Mouse (Mus musculus) R1 (cell line): ENCODE data around the gene Ky.
A peak's percentile ranks its signal among the peaks of the same experiment; 100 is the strongest.

Source experiments
- DNase-seq: peaks from one replicate; pipeline ENCODE4 v3.0.0-alpha.2; 2018; ENCODE audit warnings: low read depth, low spot score

The Ky gene

DNA sequence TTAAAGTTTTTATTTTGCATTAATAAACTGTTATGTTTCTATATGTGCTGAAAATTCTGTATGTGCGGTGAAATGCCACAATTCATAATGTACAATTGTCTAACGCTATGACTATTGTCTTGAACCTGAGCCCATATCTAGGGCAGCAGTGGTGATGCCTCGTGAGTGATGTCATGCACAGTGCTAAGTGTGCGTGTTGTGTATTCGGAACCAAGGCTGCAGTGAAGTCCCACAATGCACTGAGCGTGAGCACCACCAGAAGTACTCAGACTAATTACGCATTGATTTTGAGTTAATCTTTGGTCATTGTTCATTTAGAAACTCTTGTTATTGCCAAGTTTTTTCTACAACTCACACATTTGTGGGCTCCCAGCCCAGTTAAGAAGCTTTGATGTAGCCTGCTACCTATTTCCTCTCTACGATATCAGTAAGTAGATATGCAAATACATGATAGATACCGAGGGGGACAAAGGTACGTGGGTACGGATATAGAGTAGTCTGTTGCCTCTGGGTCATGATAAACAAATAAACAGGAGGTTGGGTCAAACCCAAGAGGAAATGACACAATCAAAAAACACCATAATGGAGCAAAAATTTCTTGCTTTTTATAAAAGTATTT, 3.4 kb upstream of the Ky start:
- DNase-seq = no peak

DNA sequence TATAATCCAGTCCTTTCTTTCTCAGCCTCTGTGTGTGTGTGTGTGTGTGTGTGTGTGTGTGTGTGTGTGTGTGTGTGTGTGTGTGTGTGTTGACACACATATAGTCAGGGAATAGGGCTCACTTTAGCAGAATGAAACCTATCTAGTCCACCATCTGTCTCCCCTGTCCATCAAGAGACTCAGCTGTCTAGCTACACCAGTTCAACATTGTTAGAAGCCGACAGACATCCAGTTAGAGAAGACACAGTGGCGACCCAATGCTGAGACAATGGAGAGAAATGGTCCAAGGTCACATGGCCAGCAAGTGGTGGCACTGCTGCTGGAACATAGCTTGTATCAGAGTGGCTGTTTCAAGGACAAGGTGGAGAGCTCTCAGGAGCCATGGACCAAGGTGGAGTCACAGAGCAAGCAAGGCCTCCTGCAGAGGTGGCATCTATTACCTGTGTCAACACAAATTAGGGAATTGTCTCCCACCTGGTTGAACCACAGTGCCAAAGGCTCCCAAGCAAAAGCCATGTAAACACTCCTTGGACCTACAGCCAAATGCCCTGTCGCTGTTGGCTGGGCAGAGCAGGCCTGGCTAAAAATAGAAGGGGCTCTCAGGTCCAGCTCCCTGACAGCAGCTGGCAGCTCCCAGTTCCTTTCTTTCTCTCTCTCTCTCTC, 703 bp upstream of the Ky start:
- DNase-seq = no peak

DNA sequence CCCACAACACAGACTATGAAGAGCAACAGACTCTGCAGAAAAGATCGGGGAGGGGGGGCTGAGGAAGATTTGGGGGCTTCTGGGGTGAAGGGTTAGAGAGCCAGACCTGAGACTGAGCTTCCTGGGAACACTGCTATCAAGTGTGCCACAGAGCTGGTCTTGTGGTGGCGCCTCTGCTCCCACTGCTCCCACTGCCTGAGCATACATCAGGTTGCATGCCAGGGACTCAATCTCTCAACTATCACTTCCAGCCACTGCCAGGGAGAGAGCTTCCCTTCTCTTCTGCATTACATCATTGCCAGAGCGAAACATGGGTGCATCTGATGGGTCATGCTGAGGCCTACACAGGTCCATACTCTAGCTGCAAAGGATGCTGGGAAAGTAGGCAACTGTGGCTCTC, 2.8 kb downstream of the Ky start:
- DNase-seq = no peak

DNA sequence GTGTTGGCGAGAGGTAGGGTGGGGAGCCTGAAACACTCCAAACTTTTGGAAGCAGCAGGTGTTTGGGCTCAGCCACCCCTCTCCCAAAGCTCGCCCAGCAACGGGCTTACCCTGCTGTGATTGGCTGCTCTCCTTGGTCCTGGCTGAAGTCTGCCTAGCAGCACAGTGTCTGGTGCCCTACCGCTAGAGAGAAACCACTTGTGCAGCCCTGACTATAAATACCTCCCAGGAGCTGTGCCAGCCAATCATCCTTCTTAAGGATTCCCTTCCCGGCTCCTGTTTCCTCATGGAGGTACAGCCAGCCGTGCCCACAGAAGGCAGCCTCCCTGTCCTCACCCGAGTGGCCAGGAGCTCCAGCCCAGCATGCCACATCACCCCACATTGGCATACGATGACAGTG, 5.9 kb downstream of the Ky start:
- DNase-seq = peak; percentile 33

DNA sequence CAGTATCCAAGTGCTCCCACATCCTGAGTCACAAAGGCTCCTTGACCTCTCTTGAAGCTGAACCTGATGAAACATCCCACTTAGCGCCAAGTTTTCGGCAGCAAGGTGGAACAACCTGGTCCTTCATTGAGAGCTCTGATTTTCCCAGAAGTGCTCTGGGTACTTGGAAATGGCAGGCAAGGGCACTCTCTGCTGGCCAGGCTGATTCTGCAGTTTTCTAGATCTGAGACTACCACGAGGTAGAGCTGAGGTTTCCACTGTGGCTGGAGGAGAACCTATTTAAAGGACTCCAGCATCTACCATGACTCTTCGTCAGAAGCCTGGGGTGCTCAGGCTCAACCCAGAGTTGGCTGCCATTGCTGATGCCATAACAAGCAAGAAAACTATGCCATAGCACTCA, 8.0 kb downstream of the Ky start:
- no peak for DNase-seq

DNA sequence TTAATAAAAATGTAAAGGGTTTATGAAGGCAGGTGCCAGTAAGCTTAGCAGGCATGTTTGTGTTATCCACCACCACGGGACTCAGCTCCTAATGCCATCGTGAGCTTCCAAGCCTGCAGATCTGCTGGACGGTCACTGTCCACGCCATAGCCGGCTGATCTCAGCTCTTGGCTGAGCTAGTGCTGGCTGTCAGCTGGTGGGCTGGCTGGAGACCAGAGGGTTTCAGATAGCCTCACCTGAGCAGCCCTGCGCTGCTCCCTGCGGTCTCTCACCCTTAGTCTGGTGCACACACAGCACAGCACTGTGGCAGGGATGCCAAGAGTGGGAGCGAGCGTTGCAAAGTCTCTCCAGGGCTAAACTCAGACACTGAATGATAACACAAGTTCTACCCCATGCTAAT, 12.9 kb downstream of the Ky start:
- DNase-seq = no peak

DNA sequence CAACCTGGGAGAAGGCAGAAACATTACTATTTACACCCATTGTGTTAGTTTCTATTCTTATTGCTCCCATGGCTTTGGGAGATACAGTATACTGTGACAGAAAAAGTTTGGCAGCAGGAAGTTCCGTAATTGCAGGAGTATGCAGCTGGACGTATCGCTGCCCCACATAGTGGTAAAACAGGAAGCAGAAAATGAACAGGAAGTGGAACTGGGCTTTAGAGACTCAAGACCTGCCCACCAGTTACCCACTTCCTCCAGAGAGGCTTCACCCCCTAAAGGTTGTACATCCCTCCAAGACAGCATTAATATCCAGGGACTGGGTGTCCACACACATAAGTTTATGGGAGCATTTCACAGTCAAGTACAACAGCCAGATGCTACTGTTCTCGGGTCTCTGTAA, 15.8 kb downstream of the Ky start:
- no peak for DNase-seq

DNA sequence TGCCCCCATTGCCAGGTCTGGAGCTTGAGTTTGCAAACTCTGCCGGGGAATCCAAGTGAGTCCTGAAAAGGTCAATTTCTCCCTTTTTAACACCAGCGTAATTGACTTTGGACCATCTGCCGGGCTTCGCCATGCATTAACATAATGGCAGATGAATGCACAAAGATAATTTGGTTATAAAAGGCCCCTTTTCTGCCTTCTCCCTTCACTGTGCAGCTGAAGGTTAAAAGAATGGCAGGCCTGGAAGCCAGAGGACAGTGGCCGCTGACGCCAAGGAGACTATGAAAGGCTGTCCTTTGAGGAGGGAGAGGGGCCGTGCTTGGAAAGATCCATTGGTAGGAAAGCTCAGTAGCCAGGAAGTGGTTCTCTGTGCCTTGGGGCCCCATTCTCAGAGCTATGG, 22.6 kb downstream of the Ky start:
- peak; percentile 69 for DNase-seq

DNA sequence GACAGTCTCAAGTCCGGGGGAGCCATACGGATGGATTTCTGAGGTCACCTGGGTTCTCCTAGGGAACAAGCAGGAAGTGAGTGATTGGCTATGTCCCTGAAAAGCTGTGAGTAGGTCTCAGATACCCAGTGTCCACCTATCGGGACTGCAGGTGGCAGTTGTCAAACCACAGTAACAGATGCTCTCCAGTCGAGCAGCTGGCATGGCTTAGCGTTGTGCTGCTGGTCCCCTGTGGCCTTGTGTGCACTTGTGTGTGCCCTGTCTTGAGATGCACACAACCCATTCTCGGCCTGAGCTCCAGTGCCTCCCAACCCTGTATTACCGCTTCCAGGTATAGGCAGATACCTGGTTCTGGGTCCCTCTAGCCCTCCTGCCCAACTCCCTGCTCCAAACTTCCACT, 23.0 kb downstream of the Ky start:
- DNase-seq = no peak

DNA sequence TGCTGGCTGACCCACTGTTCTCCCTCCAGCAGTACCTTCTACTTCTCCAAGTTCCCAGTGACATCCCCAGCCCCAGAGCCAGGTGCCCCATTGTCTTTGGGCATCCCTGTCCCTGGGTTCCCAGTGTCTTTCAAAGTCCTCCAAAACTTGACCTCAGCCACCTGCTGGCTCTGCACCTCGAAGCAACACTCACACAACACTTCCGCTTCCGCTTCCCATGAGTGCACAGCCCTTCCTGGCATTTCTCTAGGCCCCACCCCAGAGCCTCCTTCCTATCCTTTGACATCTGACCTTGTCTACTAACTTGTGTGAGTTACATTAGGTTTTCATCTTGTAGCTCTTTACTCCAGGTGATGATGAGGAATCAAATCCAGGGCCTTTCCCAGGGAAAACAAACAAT, 23.5 kb downstream of the Ky start:
- DNase-seq = peak; percentile 80

DNA sequence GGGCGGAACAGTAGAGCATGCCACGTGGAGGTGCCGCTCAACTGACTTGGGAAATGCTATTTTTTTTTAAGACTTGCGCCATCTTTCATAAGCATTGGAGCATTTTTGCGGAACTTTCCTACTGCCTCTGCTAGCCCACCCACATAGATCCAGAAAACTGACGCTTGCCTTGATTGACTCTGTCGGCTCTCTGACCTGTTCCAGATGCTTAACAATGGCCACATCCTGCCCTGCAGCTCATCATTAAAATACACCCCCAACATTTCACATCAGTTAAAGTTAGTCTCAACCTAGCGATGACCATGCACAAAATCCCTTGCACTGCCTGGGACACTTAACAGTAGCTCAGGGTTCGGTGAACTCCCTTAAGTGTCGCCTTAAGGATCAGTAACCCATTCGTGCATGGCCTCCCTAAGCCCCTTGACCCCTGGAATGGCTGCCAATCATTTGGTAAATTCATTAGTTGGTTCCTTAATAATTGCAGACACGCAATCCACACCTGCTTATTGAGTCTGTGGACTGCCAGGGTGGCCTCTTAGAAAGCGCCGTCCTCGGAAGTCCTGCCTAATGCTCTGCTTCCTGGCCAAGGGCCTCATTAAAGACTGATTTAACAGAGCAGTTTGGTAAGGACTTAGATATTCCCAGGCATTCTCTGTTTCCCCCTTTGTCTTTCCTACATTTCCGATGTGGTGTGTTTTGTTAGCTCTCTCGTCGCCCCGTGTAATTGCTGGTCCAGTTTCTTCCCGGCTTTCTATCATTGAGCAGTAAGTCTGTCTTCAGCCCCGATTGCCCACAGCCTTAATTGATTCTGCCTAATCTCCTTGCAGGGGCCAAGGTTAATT, 25.7 kb downstream of the Ky start:
- DNase-seq = peak; percentile 37

DNA sequence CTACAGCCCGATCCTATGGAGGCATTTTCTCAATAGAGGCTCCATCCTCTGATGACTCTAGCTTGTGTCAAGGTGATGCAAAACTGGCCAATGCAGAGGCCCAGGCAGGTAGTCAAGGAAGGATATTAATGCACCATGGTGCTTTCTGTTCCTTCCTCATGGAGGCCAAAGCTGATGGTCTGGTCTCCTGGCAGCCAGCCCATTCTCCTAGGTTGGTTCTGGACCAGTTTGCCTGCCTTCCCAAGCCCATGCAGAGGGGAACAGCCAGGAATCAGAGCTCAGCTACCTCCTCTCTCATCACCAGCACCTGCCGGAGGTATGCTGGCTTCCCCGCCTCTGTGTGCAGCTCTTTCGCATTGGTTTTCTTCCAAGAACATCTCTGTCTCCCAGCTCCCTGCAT, 31.4 kb downstream of the Ky start:
- DNase-seq = no peak

DNA sequence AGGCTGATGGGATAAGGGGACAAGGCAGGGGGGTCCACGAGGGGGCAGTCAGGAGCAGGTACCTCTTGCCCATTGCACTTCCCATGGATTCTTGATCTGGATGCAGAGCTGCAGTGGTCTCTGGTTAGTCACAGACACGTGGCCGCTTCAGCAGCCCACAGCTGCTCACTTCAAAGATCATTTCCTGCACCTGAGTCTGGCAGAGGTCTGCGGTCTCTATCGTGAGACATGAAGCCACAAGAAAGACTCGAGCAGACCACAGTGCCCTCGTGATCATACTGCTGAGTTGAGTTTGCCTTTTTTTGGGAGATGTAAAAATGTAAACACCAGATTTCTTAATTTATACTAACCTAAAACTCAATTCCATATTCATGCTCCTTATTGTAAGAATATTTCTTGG, 34.1 kb downstream of the Ky start:
- no peak for DNase-seq

DNA sequence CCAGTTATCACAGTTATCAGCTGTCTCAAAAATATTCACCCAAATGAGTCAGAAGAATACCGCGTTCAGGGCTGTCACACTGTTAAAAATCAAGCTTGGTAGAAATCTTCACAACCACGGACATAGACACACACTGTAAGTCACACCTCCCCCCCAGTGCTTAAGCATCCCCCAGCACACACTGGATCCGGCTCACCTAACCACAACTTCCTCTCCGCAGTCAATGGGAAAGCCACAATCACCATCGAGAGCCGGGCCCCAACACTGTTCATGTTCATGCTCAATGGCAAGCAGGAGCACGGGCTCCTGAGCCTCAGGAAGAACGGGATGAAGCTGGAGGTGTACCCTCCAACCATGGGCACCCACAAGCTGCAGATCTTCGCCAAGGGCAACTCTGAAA, 36.1 kb downstream of the Ky start:
- DNase-seq = no peak

DNA sequence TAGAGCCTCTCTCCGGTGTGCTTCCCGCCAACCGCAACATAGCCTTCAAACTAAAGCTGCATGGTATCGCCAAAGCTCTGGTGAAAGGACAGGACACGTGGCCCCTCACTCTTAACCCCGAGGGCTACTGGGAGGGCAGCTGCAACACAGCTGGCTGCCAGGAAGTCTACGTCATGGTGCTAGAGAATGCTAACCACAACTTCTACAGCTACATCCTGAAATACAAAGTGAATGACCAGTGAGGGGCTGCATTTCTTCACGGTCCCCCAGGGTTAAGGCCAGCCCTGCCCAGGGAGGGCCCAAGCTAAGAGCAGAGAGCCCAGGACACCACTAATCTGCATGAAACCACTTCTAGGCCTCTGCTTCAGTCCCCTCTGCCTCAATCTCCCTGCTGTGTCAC, 37.0 kb downstream of the Ky start:
- DNase-seq = no peak

DNA sequence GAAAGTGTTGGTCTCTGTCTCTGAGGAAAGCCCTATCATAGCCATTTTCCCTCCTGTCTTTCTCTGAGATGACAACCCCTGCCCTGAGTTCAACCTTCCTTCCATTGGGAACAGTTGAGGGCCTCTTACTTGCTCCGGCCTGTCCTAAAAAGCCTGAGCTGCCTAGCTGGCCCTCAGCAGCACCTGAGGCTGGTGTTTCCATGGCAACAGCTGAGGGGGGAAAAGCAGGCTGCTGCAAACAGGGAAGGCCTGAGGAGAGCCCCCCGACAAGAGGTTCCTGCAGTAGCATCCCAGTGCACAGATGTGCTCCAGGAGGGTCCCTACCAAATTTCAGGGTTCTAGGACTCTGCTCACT, 38.2 kb downstream of the Ky start:
- DNase-seq = no peak

DNA sequence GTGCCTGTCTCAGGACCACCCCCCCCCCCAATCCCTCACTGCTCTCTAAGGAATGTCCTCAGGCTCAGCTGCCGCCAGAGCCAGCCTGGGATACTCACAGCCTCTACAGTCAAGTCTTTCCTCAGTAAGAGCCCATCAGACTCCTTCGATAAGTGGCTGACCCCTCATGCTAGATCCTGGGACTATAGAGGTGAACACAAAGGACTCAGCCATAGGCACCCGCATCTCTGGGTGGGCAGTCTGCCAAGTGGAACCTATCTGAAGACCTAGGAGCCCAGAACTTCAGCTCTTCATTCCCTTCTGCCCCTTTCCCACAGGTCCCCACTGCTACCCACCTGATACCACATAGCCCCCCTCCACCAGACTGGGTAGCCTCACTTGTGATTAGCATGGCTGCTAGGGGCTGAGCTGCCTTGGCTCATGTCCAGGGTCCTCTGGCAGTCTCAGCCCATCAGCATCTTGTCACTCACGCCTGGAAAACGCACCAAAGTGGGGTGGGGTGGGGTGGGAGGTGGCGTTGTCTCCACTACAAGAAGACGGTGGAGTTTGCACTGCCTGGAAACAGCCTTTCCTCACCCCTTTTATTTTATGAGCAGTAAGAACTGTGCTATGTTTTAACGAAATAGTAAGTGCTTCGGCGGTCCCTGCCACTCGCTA, 38.7 kb downstream of the Ky start:
- no peak for DNase-seq

DNA sequence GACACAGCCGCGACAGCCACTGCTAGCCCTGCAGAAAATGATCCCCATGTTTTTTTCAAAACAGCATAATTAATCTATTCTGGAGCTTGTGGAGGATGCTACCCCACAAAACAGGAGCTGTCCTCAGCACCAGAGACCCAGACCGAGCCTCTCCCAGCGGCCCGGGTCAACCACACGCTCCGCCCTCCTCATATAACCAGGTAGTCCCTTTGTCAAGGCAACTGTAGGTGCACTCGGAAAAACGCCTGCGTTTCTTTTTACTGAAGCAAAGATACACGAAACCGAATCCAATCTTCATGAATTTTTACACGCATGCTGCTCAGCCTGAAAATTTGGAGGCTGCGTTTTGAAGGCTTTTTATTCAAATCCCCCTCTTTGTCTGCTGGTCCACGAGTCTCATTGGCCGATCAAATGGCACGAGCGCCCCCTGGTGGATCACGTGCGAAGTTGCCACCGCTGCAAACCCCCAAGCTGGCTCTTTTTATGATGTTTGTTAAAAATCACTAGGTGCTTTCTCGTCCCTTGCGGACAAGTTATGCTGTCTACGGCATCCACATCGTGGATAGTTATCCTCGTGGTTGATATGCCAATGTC, 39.3 kb downstream of the Ky start:
- DNase-seq = peak; percentile 87

DNA sequence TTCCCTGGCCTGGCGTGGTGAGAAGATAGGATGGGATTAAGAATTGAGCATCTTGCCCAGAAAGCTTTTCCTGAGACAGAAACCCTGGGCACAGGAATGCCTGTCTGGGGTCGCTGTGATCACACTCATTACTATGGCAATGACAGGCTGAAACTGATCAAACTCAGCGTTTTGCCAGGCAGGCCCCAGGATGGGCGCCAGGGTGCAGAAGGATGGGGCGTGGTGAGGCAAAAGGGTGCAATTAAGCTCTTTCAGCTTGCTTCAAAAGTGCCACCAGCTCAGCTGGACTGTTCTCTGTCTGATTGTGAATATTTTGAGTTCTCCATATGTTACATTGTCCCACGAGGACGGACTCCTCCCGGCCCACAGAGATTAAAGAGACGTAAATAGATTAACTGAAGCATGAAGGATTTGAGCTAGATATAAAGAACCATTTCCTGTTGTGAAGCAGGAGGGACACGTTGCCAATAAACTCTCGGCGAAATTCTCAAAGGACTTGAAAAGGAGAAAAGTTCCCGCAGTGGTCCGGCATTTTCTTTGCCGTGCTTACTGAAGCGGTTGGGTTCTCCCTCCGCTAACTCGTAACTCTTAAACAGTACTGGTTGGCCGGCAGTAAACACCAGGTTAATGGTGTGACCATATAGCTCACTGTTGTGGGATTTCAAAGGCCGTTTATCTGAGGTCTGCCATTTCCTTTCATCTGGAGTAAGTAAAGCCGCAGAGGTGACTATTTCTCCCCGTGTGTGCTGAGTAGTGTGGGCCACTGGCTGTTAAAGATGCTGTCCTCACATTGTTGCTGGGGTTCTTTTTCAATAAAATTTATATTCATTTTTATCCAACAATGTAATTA, 40.1 kb downstream of the Ky start:
- no peak for DNase-seq

DNA sequence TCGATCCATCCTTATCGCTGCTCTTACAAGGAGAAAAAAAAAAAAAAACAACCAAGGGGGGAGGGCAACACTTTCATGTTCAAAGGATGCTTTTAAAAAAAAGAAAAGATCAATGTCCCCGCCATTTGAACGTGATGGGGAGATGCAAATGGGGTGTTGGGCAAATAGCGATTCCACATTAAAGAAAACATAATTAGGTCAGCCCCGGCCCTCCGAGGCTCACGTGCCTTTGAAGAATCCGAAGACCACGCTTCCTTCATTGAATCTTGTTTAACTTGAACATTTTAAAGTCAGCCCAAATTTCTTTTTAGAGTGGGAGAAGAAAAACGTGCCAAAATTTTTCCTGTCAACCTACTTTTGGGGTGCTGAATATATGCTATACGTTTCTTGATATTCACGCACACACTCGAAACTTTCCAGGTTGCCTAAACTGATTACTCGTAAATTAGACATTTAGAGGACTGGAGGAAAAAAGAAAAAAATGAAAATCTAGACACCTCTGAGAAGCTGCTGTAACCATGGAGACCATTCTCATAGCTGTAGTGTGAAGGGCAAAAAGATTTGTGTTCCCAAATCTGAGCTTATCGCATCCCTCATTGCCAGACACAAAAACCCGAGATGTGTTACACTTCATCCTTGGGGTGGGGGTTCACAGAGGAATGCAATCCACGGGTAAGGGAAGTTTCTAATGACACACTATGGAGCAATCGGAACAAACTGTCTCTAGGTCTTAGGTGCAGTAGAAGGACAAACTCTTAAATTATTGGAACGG, 40.9 kb downstream of the Ky start:
- no peak for DNase-seq

DNA sequence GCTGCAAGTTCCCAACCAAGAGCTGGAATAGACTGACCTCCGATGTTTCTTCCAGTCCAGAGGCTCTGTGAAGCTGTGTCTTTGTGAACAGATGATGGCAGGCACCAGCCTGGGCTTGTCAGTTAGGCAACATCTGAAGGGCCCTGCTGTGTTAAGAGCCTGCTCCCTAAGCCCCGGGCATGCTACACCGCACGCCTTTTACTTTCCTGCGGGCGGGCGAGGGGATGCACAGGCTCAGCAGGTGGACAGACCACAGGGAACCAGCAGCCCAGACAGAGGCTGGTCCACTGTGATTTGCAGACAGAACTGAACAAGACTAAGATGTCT, 41.4 kb downstream of the Ky start:
- DNase-seq = no peak
